Mouse (Mus musculus) left cerebral cortex, adult 11 months (tissue): ENCODE data around the gene Ppip5k2.

ENCODE experiments used
- DNase-seq: peaks from one replicate; pipeline ENCODE4 v3.0.0; 2022; ENCODE audit warnings: low spot score

Ppip5k2 gene

DNA sequence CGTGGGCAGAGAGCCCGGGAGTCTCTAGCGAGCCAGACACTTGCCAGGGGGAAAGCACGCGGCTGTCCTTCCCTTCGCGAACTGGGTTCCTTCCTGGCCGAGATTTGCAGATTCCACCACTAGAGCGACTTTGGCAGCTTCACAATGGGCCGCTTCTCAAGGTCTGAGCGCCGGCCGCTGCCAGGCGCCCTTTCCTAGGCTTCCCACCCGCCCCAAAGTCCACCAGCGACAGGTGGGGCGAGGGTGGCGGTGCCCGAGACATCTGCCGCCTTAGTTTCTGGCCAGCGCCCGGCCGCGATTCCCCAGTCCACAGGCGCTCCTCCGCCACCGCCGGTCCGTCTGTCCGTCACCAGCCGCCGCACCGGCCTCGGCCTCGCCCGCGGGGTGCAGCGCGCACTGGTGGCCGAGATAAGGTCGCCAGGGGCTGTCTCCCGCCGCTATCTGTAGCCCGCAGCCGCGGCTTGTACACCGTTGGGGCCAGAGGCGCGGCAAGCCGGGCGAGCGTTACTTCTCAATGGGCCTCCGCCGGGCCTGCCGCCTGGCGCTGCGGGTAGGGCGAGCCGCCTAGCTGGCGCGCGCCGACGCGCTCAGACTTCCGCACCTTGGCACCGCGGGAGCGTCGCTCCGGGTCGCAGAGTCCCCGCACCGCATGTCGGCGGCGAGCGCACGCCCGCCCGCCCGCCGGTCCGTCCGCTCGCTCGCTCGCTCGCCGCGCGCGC lies 109.4 kb downstream of the Ppip5k2 start:
- DNase-seq: peak; percentile 67

DNA sequence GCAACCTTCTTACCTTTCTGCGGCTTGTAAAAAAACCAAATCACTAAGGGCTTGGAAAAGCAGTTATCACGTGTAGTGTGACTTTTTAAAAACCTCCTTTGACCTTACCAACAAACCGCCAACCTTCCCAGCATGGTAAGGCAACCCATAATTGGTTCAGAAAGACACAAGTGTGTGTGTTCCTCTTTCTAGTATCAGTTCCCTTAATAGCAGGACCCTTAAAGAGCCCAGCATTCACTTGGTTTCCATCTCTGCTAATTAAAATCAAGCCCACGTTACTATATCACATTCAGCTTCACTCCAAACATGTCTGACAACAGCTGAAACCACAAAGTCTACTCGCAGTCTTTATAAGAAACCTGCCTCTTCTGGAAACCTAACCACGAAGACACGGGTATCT lies 110.8 kb downstream of the Ppip5k2 start:
- no peak for DNase-seq

DNA sequence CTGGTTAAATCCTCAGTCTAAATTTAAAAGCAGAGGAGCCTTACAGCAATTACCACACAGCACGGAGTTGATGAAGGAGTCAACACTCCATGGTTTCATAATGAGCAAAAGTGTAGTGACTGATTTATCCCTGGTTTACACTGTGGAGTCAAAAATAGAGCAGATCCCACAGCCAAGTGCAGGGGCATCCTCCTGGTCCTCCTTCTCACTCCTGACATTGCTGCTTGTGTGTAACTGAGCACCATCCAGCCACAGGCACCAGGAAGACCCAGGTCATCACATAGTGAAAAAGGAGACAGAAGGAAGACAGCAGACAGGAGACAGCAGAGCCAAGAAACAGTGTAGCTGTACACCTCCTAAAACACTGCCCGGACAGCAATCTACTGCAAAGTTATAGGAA lies 112.4 kb downstream of the Ppip5k2 start:
- no peak for DNase-seq

DNA sequence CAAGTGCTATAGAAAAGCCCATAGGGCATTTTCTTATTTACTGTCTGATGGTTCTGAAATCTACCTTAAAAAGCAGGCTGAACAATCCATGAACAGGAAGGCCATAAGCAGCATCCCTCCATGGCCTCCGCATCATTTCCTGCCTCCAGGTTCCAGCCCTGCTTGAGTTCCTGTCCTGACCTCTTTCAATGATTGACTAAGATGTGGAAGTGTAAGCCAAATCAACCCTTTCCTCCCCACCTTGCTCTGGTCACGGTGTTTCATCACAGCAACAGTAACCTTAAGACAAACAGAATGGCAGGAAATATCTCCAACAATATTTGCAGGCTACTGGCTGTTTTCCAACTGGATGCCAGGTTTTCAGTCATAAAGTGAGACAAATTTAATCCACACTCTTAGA lies 113.0 kb downstream of the Ppip5k2 start:
- DNase-seq: no peak
